Mouse (Mus musculus): ENCODE results near the gene Aox3.

The Aox3 gene

GRCm38 (mm10) chr1:58105685-58106084 lies 7.2 kb upstream of the Aox3 start:
- no peak for DNase-seq (ENCODE audit: extremely low read depth, low read depth, low spot score)

- no peak for DNase-seq (ENCODE audit: extremely low read depth, low read depth, low spot score)
Measured at GRCm38 (mm10) chr1:58107066-58107465, 5.9 kb upstream of the Aox3 start.

GRCm38 (mm10) chr1:58110241-58110640 lies 2.7 kb upstream of the Aox3 start:
- no peak for DNase-seq (ENCODE audit: extremely low read depth, low read depth, low spot score)

DNA sequence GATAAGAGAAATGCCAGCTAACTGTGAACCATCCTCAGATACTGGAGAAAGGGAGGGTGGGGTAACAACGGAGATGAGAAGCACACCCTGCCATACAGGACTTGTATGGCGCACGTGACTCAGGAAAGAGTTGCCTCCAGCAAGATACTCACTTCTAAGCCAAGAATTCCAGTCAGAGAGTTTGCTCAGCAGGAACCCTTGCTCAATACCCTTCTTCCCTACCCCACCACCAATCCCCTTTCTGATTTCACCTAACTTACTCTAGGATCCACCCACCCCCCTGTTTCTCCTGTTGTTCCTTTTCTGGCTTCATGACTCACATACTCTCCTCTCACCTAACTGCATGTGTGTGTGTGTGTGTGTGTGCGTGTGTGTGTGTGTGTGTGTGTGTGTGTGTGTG lies 1.6 kb upstream of the Aox3 start:
- no peak for DNase-seq (ENCODE audit: extremely low read depth, low read depth, low spot score)

DNA sequence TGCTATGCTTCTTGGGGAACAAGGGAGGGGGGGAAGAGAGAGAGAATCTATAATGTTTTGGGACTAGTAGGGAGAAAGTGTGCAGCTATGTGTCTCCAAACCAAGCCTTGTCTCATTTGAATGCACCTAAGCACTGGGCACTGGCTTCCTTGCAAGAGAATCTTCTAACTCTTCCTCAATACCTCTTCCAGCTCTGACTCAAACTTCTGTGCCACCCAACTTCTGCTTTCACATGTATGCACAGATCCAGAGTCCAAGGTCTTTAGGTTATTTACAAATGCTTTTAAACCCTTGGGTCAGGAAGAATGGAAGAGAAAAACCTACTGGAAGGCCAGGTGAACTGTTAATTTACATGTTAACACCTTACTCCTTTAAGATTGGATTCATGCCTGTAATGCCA lies 511 bp downstream of the Aox3 start:
- no peak for DNase-seq (ENCODE audit: extremely low read depth, low read depth, low spot score)

GRCm38 (mm10) chr1:58114021-58114560 lies 1.2 kb downstream of the Aox3 start:
- no peak for DNase-seq (ENCODE audit: extremely low read depth, low read depth, low spot score)

DNA sequence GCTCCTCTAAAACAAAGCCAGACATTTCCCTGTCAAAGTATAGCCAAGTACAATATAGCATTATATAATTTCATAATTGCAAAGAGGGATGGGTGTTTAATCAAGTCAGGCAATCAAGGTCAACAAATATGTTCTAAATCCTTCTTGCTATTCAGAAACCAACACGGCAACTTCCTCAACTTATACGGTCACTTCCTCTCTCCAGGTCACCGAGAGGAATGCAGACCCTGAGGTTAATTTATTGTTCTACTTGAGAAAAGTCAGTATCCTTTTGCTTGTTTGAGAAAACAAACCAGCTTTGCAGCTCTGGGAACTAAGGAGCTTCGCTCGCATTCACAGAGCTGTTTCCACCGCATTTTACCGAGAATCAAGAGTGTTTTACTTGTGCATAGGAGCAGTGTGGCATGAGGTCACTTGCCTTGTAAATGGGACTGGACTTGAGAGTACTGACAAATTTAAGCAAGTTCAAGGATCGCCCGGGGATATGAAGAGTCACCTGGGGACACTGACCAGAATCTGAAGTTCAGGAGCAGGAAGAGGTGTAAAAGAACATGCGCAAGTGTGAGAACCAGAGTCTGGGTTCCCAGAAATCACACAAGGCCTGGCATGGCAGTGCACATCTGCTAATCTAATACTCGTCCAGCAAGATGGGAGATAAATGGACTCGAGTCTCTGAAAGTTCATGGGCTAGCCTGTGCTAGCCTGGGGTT lies 1.9 kb downstream of the Aox3 start:
- no peak for DNase-seq (ENCODE audit: extremely low read depth, low read depth, low spot score)

GRCm38 (mm10) chr1:58118231-58118630 lies 5.3 kb downstream of the Aox3 start:
- DNase-seq (ENCODE audit: extremely low read depth, low read depth, low spot score), result no peak

GRCm38 (mm10) chr1:58124901-58125300 lies 12.0 kb downstream of the Aox3 start:
- no peak for DNase-seq (ENCODE audit: extremely low read depth, low read depth, low spot score)

DNA sequence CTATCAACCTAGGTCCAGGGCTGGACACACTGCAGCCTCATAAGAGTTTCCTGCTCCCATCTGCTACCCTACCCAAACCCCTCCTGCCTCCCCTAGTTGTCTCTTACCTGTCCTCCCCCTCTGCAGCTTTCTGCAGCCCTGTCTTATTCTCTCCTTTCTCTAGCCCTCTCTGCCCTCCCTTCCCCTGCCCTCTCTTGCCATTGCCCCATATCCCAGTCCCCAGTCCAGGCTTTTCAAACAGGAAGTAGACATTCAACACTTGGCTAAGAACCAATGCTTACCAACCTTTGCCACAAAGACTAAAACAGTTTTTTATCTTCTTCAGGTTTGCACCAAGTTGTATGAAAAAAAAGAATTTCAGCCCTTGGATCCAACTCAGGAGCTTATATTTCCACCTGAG lies 25.0 kb downstream of the Aox3 start:
- no peak for DNase-seq (ENCODE audit: extremely low read depth, low read depth, low spot score)

- no peak for DNase-seq (ENCODE audit: extremely low read depth, low read depth, low spot score)
Measured at GRCm38 (mm10) chr1:58138986-58139385, 26.1 kb downstream of the Aox3 start.

- no peak for DNase-seq (ENCODE audit: extremely low read depth, low read depth, low spot score)
Measured at GRCm38 (mm10) chr1:58140607-58141006, 27.7 kb downstream of the Aox3 start.

GRCm38 (mm10) chr1:58144384-58145069 lies 31.6 kb downstream of the Aox3 start:
- no peak for DNase-seq (ENCODE audit: extremely low read depth, low read depth, low spot score)

GRCm38 (mm10) chr1:58146026-58146425 lies 33.1 kb downstream of the Aox3 start:
- no peak for DNase-seq (ENCODE audit: extremely low read depth, low read depth, low spot score)

DNA sequence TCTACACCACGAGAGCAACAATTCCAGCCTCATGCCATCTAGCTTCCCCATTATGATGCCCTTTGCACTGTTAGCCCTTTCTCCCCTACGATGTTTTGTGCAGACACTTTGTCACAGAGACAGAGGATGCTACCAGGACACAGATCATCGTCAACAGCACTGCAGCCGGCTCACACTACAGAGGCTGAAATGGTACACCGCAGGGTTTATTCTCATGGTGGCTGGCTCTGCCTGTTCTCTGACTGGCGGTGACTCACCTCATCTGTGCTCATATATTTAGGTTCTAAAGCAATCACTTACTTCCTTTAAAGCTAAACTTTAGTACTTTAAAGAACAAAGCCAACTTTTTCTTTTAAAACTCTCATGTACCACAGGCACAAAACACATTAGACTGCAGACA lies 34.8 kb downstream of the Aox3 start:
- no peak for DNase-seq (ENCODE audit: extremely low read depth, low read depth, low spot score)

DNA sequence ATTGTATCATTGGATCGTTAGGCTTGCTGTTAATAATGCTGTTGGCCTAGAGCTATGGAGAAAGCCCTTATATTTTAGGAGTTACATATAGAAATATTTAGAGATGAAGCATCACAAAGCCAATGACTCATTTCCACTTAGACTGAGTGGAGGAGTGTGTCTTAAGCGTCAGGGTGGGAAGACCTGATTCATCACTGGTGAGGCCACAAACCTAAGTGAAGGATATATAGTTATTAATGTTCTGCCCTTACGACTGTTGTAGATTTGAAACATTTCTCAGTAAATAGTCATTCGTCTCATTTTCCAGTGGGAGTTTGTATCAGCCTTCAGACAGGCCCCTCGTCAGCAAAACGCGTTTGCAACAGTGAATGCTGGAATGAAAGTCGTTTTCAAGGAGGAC lies 39.3 kb downstream of the Aox3 start:
- DNase-seq (ENCODE audit: extremely low read depth, low read depth, low spot score), result no peak

GRCm38 (mm10) chr1:58156747-58157146 lies 43.8 kb downstream of the Aox3 start:
- no peak for DNase-seq (ENCODE audit: extremely low read depth, low read depth, low spot score)

GRCm38 (mm10) chr1:58169893-58170292 lies 57.0 kb downstream of the Aox3 start:
- DNase-seq (ENCODE audit: extremely low read depth, low read depth, low spot score), result no peak

DNA sequence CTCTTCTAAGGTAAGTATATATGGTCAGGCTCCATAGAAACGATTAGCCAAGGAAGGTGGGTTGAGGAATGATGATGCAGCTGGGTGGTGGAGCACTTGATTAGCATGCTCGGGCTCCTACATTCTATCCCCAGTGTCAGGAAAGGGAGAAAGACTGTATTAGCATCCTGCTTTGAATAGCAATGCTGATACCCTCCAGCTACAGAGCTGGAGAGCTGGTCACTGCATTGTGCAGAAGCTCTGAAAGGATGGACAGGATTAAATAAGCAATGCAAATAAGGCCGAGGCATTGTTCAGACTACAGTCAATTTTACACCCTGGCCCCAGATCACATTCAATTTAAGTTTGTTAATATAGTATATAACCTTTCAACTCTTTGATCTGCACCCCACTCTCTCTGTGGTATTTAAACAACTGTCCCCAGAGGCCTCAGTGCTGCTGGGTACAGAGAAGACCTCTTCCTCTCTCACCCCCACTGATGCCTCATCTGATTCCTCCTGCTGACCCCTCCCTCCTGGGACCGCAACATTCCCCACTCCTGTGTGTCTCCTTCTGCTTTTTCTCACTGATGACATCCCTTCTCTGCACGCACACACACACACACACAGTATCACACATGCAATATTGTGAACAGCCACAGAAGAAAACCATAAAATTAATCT lies 75.7 kb downstream of the Aox3 start:
- DNase-seq (ENCODE audit: extremely low read depth, low read depth, low spot score), result no peak

DNA sequence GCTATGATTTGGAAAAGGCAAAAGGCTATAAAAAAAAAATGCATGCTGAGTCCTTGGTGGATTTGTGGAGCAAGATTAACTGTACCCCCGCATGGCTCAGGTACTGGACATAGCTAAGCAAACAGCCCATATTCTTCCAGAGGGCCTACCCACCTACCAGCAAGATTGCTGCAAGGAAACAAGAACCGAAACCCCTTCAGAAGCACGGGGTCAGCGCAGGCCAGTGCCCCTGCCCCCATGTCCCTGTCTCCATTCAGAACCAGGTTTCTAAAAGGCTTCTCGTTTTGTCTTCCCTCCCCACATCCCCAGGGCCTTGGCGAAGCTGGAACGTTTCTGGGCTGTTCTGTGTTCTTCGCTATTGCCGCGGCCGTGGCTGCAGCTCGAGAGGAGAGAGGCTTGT lies 81.4 kb downstream of the Aox3 start:
- DNase-seq (ENCODE audit: extremely low read depth, low read depth, low spot score), result no peak

GRCm38 (mm10) chr1:58194988-58195387 lies 82.1 kb downstream of the Aox3 start:
- DNase-seq (ENCODE audit: extremely low read depth, low read depth, low spot score), result no peak

- no peak for DNase-seq (ENCODE audit: extremely low read depth, low read depth, low spot score)
Measured at GRCm38 (mm10) chr1:58195541-58195940, 82.6 kb downstream of the Aox3 start.

All from fat pad, adult 2 months (tissue).